Mouse (Mus musculus): ENCODE measurements around the gene Tulp3. TPM values are rescaled to one million over a fixed set of nuclear protein-coding genes. Genes with fewer than 3 reads are reported as not detected.

The Tulp3 gene
- total and polyA plus RNA-seq, 2 experiments from 2014 or later = 5.1 TPM

DNA sequence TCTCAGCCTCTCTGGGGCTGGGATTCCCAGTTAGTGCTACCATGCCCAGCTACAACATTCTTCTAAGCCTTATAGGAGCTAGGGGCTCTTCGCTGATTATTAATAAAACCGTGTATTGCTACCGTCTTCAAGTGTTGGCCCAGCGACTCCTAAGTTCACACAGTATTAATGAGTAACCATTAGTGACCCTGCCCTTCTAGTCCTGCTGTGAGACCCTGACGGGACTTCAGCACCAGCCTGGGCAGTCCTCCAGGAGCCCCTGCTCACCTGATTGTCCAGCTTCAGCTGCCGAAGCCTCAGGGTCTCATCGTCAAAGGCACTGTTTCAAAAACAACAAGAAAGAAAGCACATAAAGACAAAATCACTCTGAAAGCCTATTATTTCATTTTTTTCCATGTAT is 18.2 kb downstream of the Tulp3 start:
- H3K27ac ChIP-seq (ENCODE audit: low read depth) = no peak overlapping the region
- no peaks in the 10 kb centered on the region for H3K4me1 ChIP-seq (ENCODE audit: control insufficient read depth, insufficient read depth)
- TF ChIP-seq EP300 (IDR thresholded peaks at IDR 0.05; ENCODE audit: low read depth) = no peak
- no peak for TF ChIP-seq CTCF (IDR thresholded peaks at IDR 0.05; ENCODE audit: low read depth)
- no peaks in the 10 kb centered on the region for H3K27me3 ChIP-seq (ENCODE audit: control insufficient read depth, insufficient read depth, low read length)
- H3K4me3 ChIP-seq (ENCODE audit: low read depth, low read length) = no peak overlapping the region
- no peak overlapping the region for H3K9ac ChIP-seq (replicated peaks; ENCODE audit: low read depth, low read length)
- DNase-seq (ENCODE audit: low spot score) = no peak
- H3K36me3 ChIP-seq (replicated peaks; ENCODE audit: control insufficient read depth, insufficient read depth, low read length) = 0 out of 2 replicates have a peak, but pooled peaks cover 11% of the 10 kb centered on the region
- H3K4me2 ChIP-seq (ENCODE audit: low read depth, low read length) = no peak overlapping the region
- no peaks in the 10 kb centered on the region for H3K9me3 ChIP-seq (replicated peaks; ENCODE audit: control insufficient read depth, low read length)
- ATAC-seq (ENCODE audit: insufficient read depth, low read depth) = no peak
- WGBS = 86% methylated on average over 7 of the region's 7 CpGs

DNA sequence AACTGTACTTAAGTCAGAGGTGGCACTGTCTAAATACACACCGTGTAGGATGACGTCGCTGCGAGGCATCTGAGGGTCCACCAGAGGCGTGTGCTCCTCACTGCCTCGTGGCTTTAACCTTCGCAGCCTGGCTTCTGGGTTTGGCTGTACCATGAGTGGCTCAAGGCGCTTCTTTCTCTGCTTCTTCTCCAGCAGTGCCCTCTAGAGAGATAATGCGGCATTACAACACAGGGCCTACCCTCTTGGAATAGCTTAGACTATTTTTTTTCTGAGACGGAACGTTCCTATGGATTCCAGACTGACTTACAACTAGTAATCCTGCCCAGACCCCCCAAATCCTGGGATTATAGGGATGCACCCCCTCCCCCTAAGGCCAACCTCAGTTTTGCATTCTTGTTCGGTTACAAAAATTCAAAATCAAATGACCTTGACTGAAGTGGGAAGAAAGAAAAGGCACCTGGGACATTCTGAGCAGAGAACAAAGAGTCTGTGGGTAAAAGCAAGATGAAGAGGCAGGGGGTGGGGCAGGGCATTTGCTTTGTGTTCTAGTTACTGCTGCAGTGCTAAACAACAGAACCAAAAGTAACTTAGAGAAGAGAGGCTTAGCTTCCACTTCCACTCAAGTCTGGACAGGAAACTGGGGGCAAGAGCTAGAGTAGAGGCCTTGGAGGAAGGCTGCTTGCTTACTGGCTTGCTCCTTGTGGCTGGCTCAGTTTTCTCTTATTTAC is 21.1 kb downstream of the Tulp3 start:
- peak; percentile 72 for TF ChIP-seq CTCF (IDR thresholded peaks at IDR 0.05; ENCODE audit: low read depth)
- TF ChIP-seq EP300 (IDR thresholded peaks at IDR 0.05; ENCODE audit: low read depth) = no peak

DNA sequence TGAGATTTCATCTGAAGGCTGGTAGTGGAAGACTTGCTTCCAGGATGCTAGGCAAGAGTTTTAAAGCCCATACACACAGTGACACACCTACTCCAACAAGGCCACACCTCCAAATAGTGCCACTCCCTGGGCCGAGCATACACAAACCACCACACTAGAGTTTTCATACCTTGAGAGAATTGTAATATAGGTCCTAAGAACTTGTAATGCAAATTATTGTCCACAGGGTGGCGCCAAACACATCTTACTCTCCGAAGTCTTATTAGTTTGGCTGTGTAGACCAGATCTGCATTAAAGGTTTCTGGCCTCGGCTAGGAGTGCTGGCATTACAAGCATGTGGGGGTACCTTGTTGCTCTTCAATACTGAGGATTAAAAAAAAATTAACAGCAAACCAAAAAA is 37.3 kb downstream of the Tulp3 start:
- no peaks in the 10 kb centered on the region; the same call in 1 of the 2 replicates for H3K9me3 ChIP-seq (replicated peaks; ENCODE audit: control insufficient read depth, low read length)
- no peak overlapping the region for H3K9ac ChIP-seq (replicated peaks; ENCODE audit: low read depth, low read length)
- H3K27me3 ChIP-seq (ENCODE audit: control insufficient read depth, insufficient read depth, low read length) = no peaks in the 10 kb centered on the region
- no peak overlapping the region for H3K4me2 ChIP-seq (ENCODE audit: low read depth, low read length)
- peak; percentile 61 for DNase-seq (ENCODE audit: low spot score)
- 0 out of 2 replicates have a peak, but pooled peaks have one; percentile 20 for ATAC-seq (ENCODE audit: insufficient read depth, low read depth)
- no peak overlapping the region for H3K4me3 ChIP-seq (ENCODE audit: low read depth, low read length)
- TF ChIP-seq EP300 (IDR thresholded peaks at IDR 0.05; ENCODE audit: low read depth) (no peak), CTCF (IDR thresholded peaks at IDR 0.05; ENCODE audit: low read depth) (peak; percentile 73)
- H3K4me1 ChIP-seq (ENCODE audit: control insufficient read depth, insufficient read depth) = no peaks in the 10 kb centered on the region
- peaks cover 21% of the 10 kb centered on the region for H3K36me3 ChIP-seq (replicated peaks; ENCODE audit: control insufficient read depth, insufficient read depth, low read length)
- H3K27ac ChIP-seq (ENCODE audit: low read depth) = no peak overlapping the region
- WGBS = 4% methylated on average over 4 of the region's 4 CpGs

More for the DNA sequence above, 21.1 kb downstream of the Tulp3 start:
- H3K4me1 ChIP-seq (ENCODE audit: control insufficient read depth, insufficient read depth) = no peaks in the 10 kb centered on the region
- no peaks in the 10 kb centered on the region for H3K9me3 ChIP-seq (replicated peaks; ENCODE audit: control insufficient read depth, low read length)
- no peaks in the 10 kb centered on the region for H3K27me3 ChIP-seq (ENCODE audit: control insufficient read depth, insufficient read depth, low read length)
- H3K4me3 ChIP-seq (ENCODE audit: low read depth, low read length) = no peak overlapping the region
- no peak overlapping the region for H3K27ac ChIP-seq (ENCODE audit: low read depth)
- H3K4me2 ChIP-seq (ENCODE audit: low read depth, low read length) = no peak overlapping the region
- DNase-seq (ENCODE audit: low spot score) = peak; percentile 60
- ATAC-seq (ENCODE audit: insufficient read depth, low read depth) = peak; percentile 75
- H3K36me3 ChIP-seq (replicated peaks; ENCODE audit: control insufficient read depth, insufficient read depth, low read length) = peaks cover 26% of the 10 kb centered on the region
- no peak overlapping the region for H3K9ac ChIP-seq (replicated peaks; ENCODE audit: low read depth, low read length)
- WGBS = 9% methylated on average over 12 of the region's 12 CpGs

DNA sequence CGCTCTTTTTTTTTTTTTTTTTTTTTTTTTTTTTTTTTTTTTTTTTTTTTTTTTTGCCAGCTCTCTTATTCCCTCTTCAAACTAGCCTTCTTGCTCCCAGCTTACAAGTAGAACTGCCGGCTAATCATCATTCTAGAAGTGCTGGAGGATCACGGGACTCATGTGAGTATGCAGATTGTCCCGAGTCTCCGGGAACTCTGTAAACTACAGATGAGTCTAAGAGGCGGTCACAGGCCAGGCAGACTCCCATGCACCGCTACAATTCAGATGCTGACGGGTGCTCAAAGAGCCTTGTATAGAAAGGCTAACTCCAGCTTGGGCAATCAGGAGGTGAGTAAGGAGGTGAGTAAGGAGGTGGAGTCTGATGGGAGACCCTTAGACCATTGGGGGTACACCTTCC is 40.1 kb downstream of the Tulp3 start:
- no peaks in the 10 kb centered on the region for H3K9me3 ChIP-seq (replicated peaks; ENCODE audit: control insufficient read depth, low read length)
- no peak overlapping the region for H3K4me3 ChIP-seq (ENCODE audit: low read depth, low read length)
- H3K36me3 ChIP-seq (replicated peaks; ENCODE audit: control insufficient read depth, insufficient read depth, low read length) = no peaks in the 10 kb centered on the region
- no peak overlapping the region for H3K4me2 ChIP-seq (ENCODE audit: low read depth, low read length)
- WGBS = 59% methylated on average over 8 of the region's 8 CpGs
- TF ChIP-seq EP300 (IDR thresholded peaks at IDR 0.05; ENCODE audit: low read depth) = no peak
- no peak for TF ChIP-seq CTCF (IDR thresholded peaks at IDR 0.05; ENCODE audit: low read depth)
- no peak for DNase-seq (ENCODE audit: low spot score)
- H3K27me3 ChIP-seq (ENCODE audit: control insufficient read depth, insufficient read depth, low read length) = no peaks in the 10 kb centered on the region
- no peaks in the 10 kb centered on the region for H3K4me1 ChIP-seq (ENCODE audit: control insufficient read depth, insufficient read depth)
- no peak for ATAC-seq (ENCODE audit: insufficient read depth, low read depth)
- no peak overlapping the region for H3K27ac ChIP-seq (ENCODE audit: low read depth)
- H3K9ac ChIP-seq (replicated peaks; ENCODE audit: low read depth, low read length) = no peak overlapping the region

DNA sequence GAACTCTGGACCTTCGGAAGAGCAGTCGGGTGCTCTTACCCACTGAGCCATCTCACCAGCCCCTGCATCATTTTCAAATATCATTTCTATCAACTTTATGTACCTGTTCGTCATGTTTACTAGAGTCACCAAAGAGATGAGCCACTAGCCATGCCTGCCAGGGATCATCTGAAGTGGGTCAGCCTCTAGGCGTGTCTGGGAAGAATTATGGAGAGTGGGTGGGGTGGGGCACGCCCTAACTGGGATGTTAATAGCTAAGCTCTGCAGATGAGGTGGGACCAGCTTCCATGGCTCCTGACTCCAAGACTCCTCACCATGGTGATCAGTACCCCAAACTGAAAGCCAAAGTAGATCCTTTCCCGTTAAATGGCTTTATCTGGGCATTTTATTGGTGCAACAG is 40.9 kb downstream of the Tulp3 start:
- no peaks in the 10 kb centered on the region for H3K36me3 ChIP-seq (replicated peaks; ENCODE audit: control insufficient read depth, insufficient read depth, low read length)
- no peak overlapping the region for H3K4me3 ChIP-seq (ENCODE audit: low read depth, low read length)
- H3K4me2 ChIP-seq (ENCODE audit: low read depth, low read length) = no peak overlapping the region
- no peaks in the 10 kb centered on the region for H3K4me1 ChIP-seq (ENCODE audit: control insufficient read depth, insufficient read depth)
- H3K9me3 ChIP-seq (replicated peaks; ENCODE audit: control insufficient read depth, low read length) = no peaks in the 10 kb centered on the region
- H3K27ac ChIP-seq (ENCODE audit: low read depth) = no peak overlapping the region
- ATAC-seq (ENCODE audit: insufficient read depth, low read depth) = no peak
- no peaks in the 10 kb centered on the region for H3K27me3 ChIP-seq (ENCODE audit: control insufficient read depth, insufficient read depth, low read length)
- TF ChIP-seq CTCF (IDR thresholded peaks at IDR 0.05; ENCODE audit: low read depth) = no peak
- no peak for TF ChIP-seq EP300 (IDR thresholded peaks at IDR 0.05; ENCODE audit: low read depth)
- no peak overlapping the region for H3K9ac ChIP-seq (replicated peaks; ENCODE audit: low read depth, low read length)
- DNase-seq (ENCODE audit: low spot score) = no peak
- 77% methylated on average over 6 of the region's 6 CpGs for WGBS

DNA sequence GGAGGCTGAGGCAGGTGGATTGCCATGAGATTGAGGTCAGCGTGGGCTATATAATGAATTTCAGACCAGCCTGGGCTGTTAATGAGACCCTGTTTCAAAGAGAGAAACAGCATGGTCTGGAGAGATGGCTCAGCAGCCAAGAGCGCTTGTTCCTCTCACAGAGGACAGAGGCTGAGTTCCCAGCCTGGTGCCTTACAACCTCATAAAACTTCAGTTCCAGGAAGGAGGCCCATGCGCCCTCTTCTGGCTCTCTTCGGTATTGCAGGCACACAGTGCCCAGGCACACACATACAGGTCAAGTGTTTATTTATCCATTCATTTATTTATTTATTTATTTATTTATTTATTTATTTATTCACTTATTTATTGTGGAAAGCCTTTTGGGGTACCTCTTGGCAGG is 47.3 kb downstream of the Tulp3 start:
- Histone ChIP-seq H3K27ac (ENCODE audit: low read depth) (no peak overlapping the region), H3K4me3 (ENCODE audit: low read depth, low read length) (no peak overlapping the region), H3K27me3 (ENCODE audit: control insufficient read depth, insufficient read depth, low read length) (no peaks in the 10 kb centered on the region), H3K4me2 (ENCODE audit: low read depth, low read length) (no peak overlapping the region), H3K9ac (replicated peaks; ENCODE audit: low read depth, low read length) (no peak overlapping the region), H3K36me3 (replicated peaks; ENCODE audit: control insufficient read depth, insufficient read depth, low read length) (no peaks in the 10 kb centered on the region), H3K9me3 (replicated peaks; ENCODE audit: control insufficient read depth, low read length) (no peaks in the 10 kb centered on the region; the same call in 1 of the 2 replicates), H3K4me1 (ENCODE audit: control insufficient read depth, insufficient read depth) (no peaks in the 10 kb centered on the region)
- WGBS = 27% methylated on average over 4 of the region's 4 CpGs
- no peak for TF ChIP-seq EP300 (IDR thresholded peaks at IDR 0.05; ENCODE audit: low read depth)
- TF ChIP-seq CTCF (IDR thresholded peaks at IDR 0.05; ENCODE audit: low read depth) = peak; percentile 87
- DNase-seq (ENCODE audit: low spot score) = no peak
- peak; percentile 44; the same call in 1 of the 2 replicates for ATAC-seq (ENCODE audit: insufficient read depth, low read depth)

All from heart, postnatal 0 days (tissue).